Mouse (Mus musculus): ENCODE results near the gene Lbx1.

The Lbx1 gene

GRCm38 (mm10) chr19:45235766-45236362 lies at the start of gene Lbx1:
Gene Lbx1, minus strand, starts transcription at chr19:45235812.
- DNase-seq (ENCODE audit: low spot score) = no peak

- peak; percentile 11 for DNase-seq (ENCODE audit: low spot score)
Observed at GRCm38 (mm10) chr19:45283302-45283701, 47.7 kb upstream of the Lbx1 start.

GRCm38 (mm10) chr19:45276196-45276595 lies 40.6 kb upstream of the Lbx1 start:
- no peak for DNase-seq (ENCODE audit: low spot score)

GRCm38 (mm10) chr19:45271986-45272385 lies 36.4 kb upstream of the Lbx1 start:
- no peak for DNase-seq (ENCODE audit: low spot score)

GRCm38 (mm10) chr19:45262995-45263394 lies 27.4 kb upstream of the Lbx1 start:
- no peak for DNase-seq (ENCODE audit: low spot score)

GRCm38 (mm10) chr19:45257414-45258326 lies 22.1 kb upstream of the Lbx1 start:
- no peak for DNase-seq (ENCODE audit: low spot score)

- no peak for DNase-seq (ENCODE audit: low spot score)
Observed at GRCm38 (mm10) chr19:45254806-45255205, 19.2 kb upstream of the Lbx1 start.

- no peak for DNase-seq (ENCODE audit: low spot score)
Observed at GRCm38 (mm10) chr19:45252436-45252835, 16.8 kb upstream of the Lbx1 start.

GRCm38 (mm10) chr19:45248691-45249090 lies 13.1 kb upstream of the Lbx1 start:
- no peak for DNase-seq (ENCODE audit: low spot score)

- DNase-seq (ENCODE audit: low spot score) = no peak
Observed at GRCm38 (mm10) chr19:45243918-45244700, 8.5 kb upstream of the Lbx1 start.

- DNase-seq (ENCODE audit: low spot score) = no peak
Observed at GRCm38 (mm10) chr19:45243264-45243602, 7.6 kb upstream of the Lbx1 start.

- DNase-seq (ENCODE audit: low spot score) = no peak
Observed at GRCm38 (mm10) chr19:45242348-45243263, 7.0 kb upstream of the Lbx1 start.

GRCm38 (mm10) chr19:45242017-45242347 lies 6.4 kb upstream of the Lbx1 start:
- no peak for DNase-seq (ENCODE audit: low spot score)

- no peak for DNase-seq (ENCODE audit: low spot score)
Observed at GRCm38 (mm10) chr19:45240026-45240425, 4.4 kb upstream of the Lbx1 start.

- no peak for DNase-seq (ENCODE audit: low spot score)
Observed at GRCm38 (mm10) chr19:45239191-45239590, 3.6 kb upstream of the Lbx1 start.

GRCm38 (mm10) chr19:45237665-45238209 lies 2.1 kb upstream of the Lbx1 start:
- no peak for DNase-seq (ENCODE audit: low spot score)

- no peak for DNase-seq (ENCODE audit: low spot score)
Observed at GRCm38 (mm10) chr19:45237099-45237498, 1.5 kb upstream of the Lbx1 start.

- no peak for DNase-seq (ENCODE audit: low spot score)
Observed at GRCm38 (mm10) chr19:45236363-45236942, 841 bp upstream of the Lbx1 start.

- DNase-seq (ENCODE audit: low spot score) = no peak
Observed at GRCm38 (mm10) chr19:45235331-45235741, 276 bp downstream of the Lbx1 start.

GRCm38 (mm10) chr19:45234771-45235231 lies 811 bp downstream of the Lbx1 start:
- DNase-seq (ENCODE audit: low spot score) = no peak

- DNase-seq (ENCODE audit: low spot score) = no peak
Observed at GRCm38 (mm10) chr19:45234191-45234770, 1.3 kb downstream of the Lbx1 start.

Measured in c-Kit-positive CD71-positive TER-119-positive erythroid progenitor cells, embryonic 14.5 days (primary cell).